Mouse (Mus musculus) hindlimb bud, embryonic 11.5 days (tissue): ENCODE measurements around the gene Cmtm3.

Experiments used
- DNase-seq: peaks from one replicate; pipeline ENCODE4 v3.0.0-alpha.2; 2012; ENCODE audit warnings: low read depth, low spot score; ENCODE audit errors: extremely low spot score

Cmtm3 gene

GRCm38 (mm10) chr8:104380269-104380668 lies 41.1 kb downstream of the Cmtm3 start:
- DNase-seq: no peak

GRCm38 (mm10) chr8:104380961-104381411 lies 41.8 kb downstream of the Cmtm3 start:
- DNase-seq: no peak

GRCm38 (mm10) chr8:104383296-104383695 lies 44.1 kb downstream of the Cmtm3 start:
- no peak for DNase-seq

- DNase-seq: no peak
These were observed 44.8 kb downstream of the Cmtm3 start for GRCm38 (mm10) chr8:104383977-104384376.

GRCm38 (mm10) chr8:104386693-104387092 lies 47.5 kb downstream of the Cmtm3 start:
- DNase-seq: no peak

GRCm38 (mm10) chr8:104387501-104387900 lies 48.3 kb downstream of the Cmtm3 start:
- DNase-seq: no peak

GRCm38 (mm10) chr8:104387980-104388379 lies 48.8 kb downstream of the Cmtm3 start:
- no peak for DNase-seq

- DNase-seq: no peak
These were observed 51.0 kb downstream of the Cmtm3 start for GRCm38 (mm10) chr8:104390245-104390644.

- no peak for DNase-seq
These were observed 53.9 kb downstream of the Cmtm3 start for GRCm38 (mm10) chr8:104393139-104393538.

- DNase-seq: no peak
These were observed 54.6 kb downstream of the Cmtm3 start for GRCm38 (mm10) chr8:104393767-104394166.

GRCm38 (mm10) chr8:104394801-104395702 lies 55.8 kb downstream of the Cmtm3 start:
- DNase-seq: no peak

GRCm38 (mm10) chr8:104395703-104396357 lies 56.6 kb downstream of the Cmtm3 start, which contains the start of gene Cmtm4:
Gene Cmtm4 (minus strand): TSS chr8:104395807.
- DNase-seq: no peak
